Mouse (Mus musculus) liver, embryonic 14.5 days (tissue): Measurements from ENCODE around the gene Cdh13. TPM values are rescaled to one million over a fixed set of nuclear protein-coding genes. Genes with fewer than 3 reads are reported as not detected.
A peak's percentile ranks its signal among the peaks of the same experiment; 100 is the strongest.

ENCODE experiments used
- ATAC-seq: fragments of 200-750 bp; cut with Nextera tagmentation; 2 replicates; pipeline ENCODE4 v1.8.0; 2017; ENCODE audit warnings: moderate number of reproducible peaks, mild to moderate bottlenecking, moderate library complexity; ENCODE audit not compliant: insufficient read depth
- DNase-seq, 3 experiments: peaks; one replicate each; pipeline ENCODE4 v3.0.0-alpha.2; 2012 to 2013; ENCODE audit warnings: low read depth in 3 of 3, low spot score in 3 of 3
- H3K27ac ChIP-seq: fragments of 300-500 bp; sonication (generic); 2 replicates; pipeline ENCODE4 v1.5.1; 2014; ENCODE audit warnings: moderate library complexity, mild to moderate bottlenecking, control low read depth, inconsistent platforms
- H3K27me3 ChIP-seq: fragments of 300-500 bp; sonication (generic); 2 replicates; pipeline ENCODE4 v1.6.1; 2014; ENCODE audit warnings: mild to moderate bottlenecking, low read length, moderate library complexity; ENCODE audit not compliant: control insufficient read depth, insufficient read depth
- H3K36me3 ChIP-seq: fragments of 300-500 bp; sonication (generic); replicated peaks from 2 replicates; pipeline ENCODE4 v1.6.1; 2014; ENCODE audit warnings: low read depth; ENCODE audit not compliant: control insufficient read depth, insufficient read depth
- H3K4me1 ChIP-seq, 2 experiments: fragments of 200-500 bp in 1 of 2; fragments of 300-500 bp in 1 of 2; sonication (generic) in 1 of 2; replicated peaks; 2 replicates each; pipeline ENCODE4 v1.6.1; 2012 to 2014; ENCODE audit warnings: antibody characterized with exemption in 1 of 2, inconsistent platforms in 1 of 2, low read length in 1 of 2; ENCODE audit not compliant: control insufficient read depth in 2 of 2, insufficient read depth in 2 of 2
- H3K4me2 ChIP-seq: fragments of 300-500 bp; sonication (generic); 2 replicates; pipeline ENCODE4 v1.6.1; 2014; ENCODE audit warnings: low read depth, mild to moderate bottlenecking, control low read depth, moderate library complexity
- H3K4me3 ChIP-seq, 2 experiments: fragments of 200-500 bp in 1 of 2; fragments of 300-500 bp in 1 of 2; sonication (generic) in 1 of 2; 2 replicates each; pipeline ENCODE4 v1.5.1; 2012 to 2014; ENCODE audit warnings: low read depth in 2 of 2, low read length in 2 of 2, mild to moderate bottlenecking in 2 of 2, control low read depth in 1 of 2, inconsistent platforms in 1 of 2, moderate library complexity in 1 of 2; ENCODE audit not compliant: insufficient read depth in 1 of 2
- H3K9ac ChIP-seq: fragments of 300-500 bp; sonication (generic); replicated peaks from 2 replicates; pipeline ENCODE4 v1.6.1; 2014; ENCODE audit warnings: mild to moderate bottlenecking, control low read depth, moderate library complexity
- H3K9me3 ChIP-seq: fragments of 300-500 bp; sonication (generic); 2 replicates; pipeline ENCODE4 v1.6.1; 2016; ENCODE audit warnings: low read length, mixed read lengths; ENCODE audit not compliant: control insufficient read depth
- CTCF ChIP-seq: IDR thresholded peaks from 2 replicates; pipeline ENCODE4 v1.5.1; 2016; ENCODE audit warnings: antibody characterized with exemption, low read depth, control low read depth
- EP300 ChIP-seq: IDR thresholded peaks from 2 replicates; pipeline ENCODE4 v1.6.1; 2016; ENCODE audit warnings: antibody characterized with exemption, low read depth
- WGBS: fragments of 180-500 bp; shearing (Covaris S2); extraction: QIAGEN DNeasy Blood & Tissue Kit; methylation state at CpG from one replicate; pipeline ENCODE4 v1.1.7; 2014; ENCODE audit not compliant: insufficient replicate concordance; 5-methylcytosine and 5-hydroxymethylcytosine counted together
- polyA plus RNA-seq, 2 experiments: library from polyadenylated mRNA; depleted of rRNA in 1 of 2; stranded (reverse) in 1 of 2; unstranded in 1 of 2; fragments of >200 nt; fragmentation: Nextera tagmentation in 1 of 2; extraction: Ambion mirVana in 1 of 2; gene quantifications; 2 replicates each; pipeline versions ENCODE4 v1.2.1 to v1.2.3; 2012 to 2014

Cdh13 gene
- polyA plus RNA-seq, 2 experiments, result 0.15 to 0.43 TPM

GRCm38 (mm10) chr8:118683386-118683785 is 399.9 kb downstream of the Cdh13 start:
- no peaks in the 10 kb centered on the region for H3K36me3 ChIP-seq
- no peaks in the 10 kb centered on the region for H3K4me1 ChIP-seq
- no peak overlapping the region for H3K9ac ChIP-seq
- 50% methylated on average over 3 of the region's 3 CpGs for WGBS
- ATAC-seq, result no peak
- DNase-seq, result no peak
- no peak overlapping the region for H3K4me2 ChIP-seq
- TF ChIP-seq EP300 (no peak), CTCF (no peak)
- no peaks in the 10 kb centered on the region for H3K9me3 ChIP-seq
- H3K27ac ChIP-seq, result no peak overlapping the region
- no peak overlapping the region for H3K4me3 ChIP-seq
- H3K27me3 ChIP-seq, result no peaks in the 10 kb centered on the region

GRCm38 (mm10) chr8:118685863-118686262 is 402.3 kb downstream of the Cdh13 start:
- no peak for DNase-seq
- no peak for ATAC-seq
- Histone ChIP-seq H3K9ac (no peak overlapping the region), H3K4me2 (no peak overlapping the region), H3K36me3 (no peaks in the 10 kb centered on the region), H3K4me3 (no peak overlapping the region), H3K27ac (no peak overlapping the region), H3K4me1 (no peaks in the 10 kb centered on the region), H3K9me3 (no peaks in the 10 kb centered on the region), H3K27me3 (no peaks in the 10 kb centered on the region)
- no peak for TF ChIP-seq EP300
- no peak for TF ChIP-seq CTCF
- 70% methylated on average over 1 of the region's 1 CpGs for WGBS

- no peaks in the 10 kb centered on the region for H3K27me3 ChIP-seq
- H3K9ac ChIP-seq, result no peak overlapping the region
- H3K4me1 ChIP-seq, result no peaks in the 10 kb centered on the region
- no peaks in the 10 kb centered on the region for H3K9me3 ChIP-seq
- ATAC-seq, result no peak
- no peak for DNase-seq
- H3K4me2 ChIP-seq, result no peak overlapping the region
- 19% methylated on average over 1 of the region's 1 CpGs for WGBS
- no peak for TF ChIP-seq EP300
- no peak overlapping the region for H3K27ac ChIP-seq
- H3K36me3 ChIP-seq, result no peaks in the 10 kb centered on the region
- no peak overlapping the region for H3K4me3 ChIP-seq
Observed at GRCm38 (mm10) chr8:118689849-118690248, 406.3 kb downstream of the Cdh13 start.

GRCm38 (mm10) chr8:118701312-118701880 is 417.9 kb downstream of the Cdh13 start:
- Histone ChIP-seq H3K27me3 (no peaks in the 10 kb centered on the region), H3K27ac (no peak overlapping the region), H3K4me1 (no peaks in the 10 kb centered on the region), H3K9me3 (no peaks in the 10 kb centered on the region), H3K4me3 (no peak overlapping the region), H3K4me2 (no peak overlapping the region), H3K9ac (no peak overlapping the region), H3K36me3 (no peaks in the 10 kb centered on the region)
- TF ChIP-seq EP300 (no peak), CTCF (no peak)
- DNase-seq (no peak), ATAC-seq (peak; percentile 43)
- 57% methylated on average over 22 of the region's 22 CpGs for WGBS

- TF ChIP-seq CTCF, result no peak
- TF ChIP-seq EP300, result no peak
- WGBS, result 53% methylated on average over 3 of the region's 3 CpGs
- no peaks in the 10 kb centered on the region for H3K27me3 ChIP-seq
- DNase-seq, result no peak
- peaks cover 0 to 4% of the 10 kb centered on the region in 2 experiments; a peak in 1 of 4 replicates for H3K4me1 ChIP-seq
- no peaks in the 10 kb centered on the region for H3K36me3 ChIP-seq
- H3K4me2 ChIP-seq, result no peak overlapping the region
- ATAC-seq, result no peak
- H3K4me3 ChIP-seq, result no peak overlapping the region
- H3K27ac ChIP-seq, result no peak overlapping the region
- H3K9me3 ChIP-seq, result no peaks in the 10 kb centered on the region
- H3K9ac ChIP-seq, result no peak overlapping the region
Observed at GRCm38 (mm10) chr8:118709366-118709765, 425.8 kb downstream of the Cdh13 start.
